Mouse (Mus musculus) frontal cortex, postnatal 14 days (tissue): Measurements from ENCODE around the gene Creb3l1.

Experiments
- DNase-seq, 2 experiments: peaks; one replicate each; pipeline ENCODE4 v3.0.0; 2022; ENCODE audit warnings: low spot score in 2 of 2

Creb3l1 gene

GRCm38 (mm10) chr2:92004617-92005016 lies 19.7 kb downstream of the Creb3l1 start:
- DNase-seq, result no peak

- no peak for DNase-seq
These were observed 26.2 kb downstream of the Creb3l1 start for GRCm38 (mm10) chr2:91997905-91998608.

GRCm38 (mm10) chr2:91996006-91996405 lies 28.3 kb downstream of the Creb3l1 start:
- no peak for DNase-seq

GRCm38 (mm10) chr2:91993409-91993808 lies 30.9 kb downstream of the Creb3l1 start:
- DNase-seq, result no peak

GRCm38 (mm10) chr2:91989750-91990149 lies 34.6 kb downstream of the Creb3l1 start:
- no peak for DNase-seq

GRCm38 (mm10) chr2:91987542-91987941 lies 36.8 kb downstream of the Creb3l1 start:
- peak in 1 of 2 experiments; percentile 89 for DNase-seq

GRCm38 (mm10) chr2:91986071-91986470 lies 38.2 kb downstream of the Creb3l1 start:
- DNase-seq, result no peak

- DNase-seq, result no peak
These were observed 39.3 kb downstream of the Creb3l1 start for GRCm38 (mm10) chr2:91984906-91985525.

GRCm38 (mm10) chr2:91984439-91984838 lies 39.9 kb downstream of the Creb3l1 start:
- DNase-seq, result no peak

GRCm38 (mm10) chr2:91980830-91981229 lies 43.5 kb downstream of the Creb3l1 start:
- DNase-seq, result no peak

- no peak for DNase-seq
These were observed 44.1 kb downstream of the Creb3l1 start for GRCm38 (mm10) chr2:91980245-91980644.

- DNase-seq, result no peak
These were observed 45.8 kb downstream of the Creb3l1 start for GRCm38 (mm10) chr2:91978547-91978946.

GRCm38 (mm10) chr2:91977960-91978359 lies 46.3 kb downstream of the Creb3l1 start:
- DNase-seq, result no peak

- DNase-seq, result no peak
These were observed 48.4 kb downstream of the Creb3l1 start, which contains the start of gene Dgkz for GRCm38 (mm10) chr2:91975581-91976541. Dgkz (minus strand) TSS chr2:91975864.

- DNase-seq, result no peak
These were observed 50.7 kb downstream of the Creb3l1 start for GRCm38 (mm10) chr2:91973416-91974135.

GRCm38 (mm10) chr2:91972121-91972566 lies 52.2 kb downstream of the Creb3l1 start:
- no peak for DNase-seq

- DNase-seq, result peak in 1 of 2 experiments; percentile 57
These were observed 52.8 kb downstream of the Creb3l1 start for GRCm38 (mm10) chr2:91971231-91972097.

- no peak for DNase-seq
These were observed 56.3 kb downstream of the Creb3l1 start for GRCm38 (mm10) chr2:91967962-91968361.

- no peak for DNase-seq
These were observed 57.9 kb downstream of the Creb3l1 start for GRCm38 (mm10) chr2:91966367-91966766.

GRCm38 (mm10) chr2:91965417-91965816 lies 58.9 kb downstream of the Creb3l1 start:
- DNase-seq, result no peak
